Mouse (Mus musculus): ENCODE measurements at regions not wholly inside any gene's neighbourhood (a gene's known extent, or its start where the extent isn't known, plus 50 kb on each side); places are given as distances from the start of the nearest gene placed in this dataset.

DNA sequence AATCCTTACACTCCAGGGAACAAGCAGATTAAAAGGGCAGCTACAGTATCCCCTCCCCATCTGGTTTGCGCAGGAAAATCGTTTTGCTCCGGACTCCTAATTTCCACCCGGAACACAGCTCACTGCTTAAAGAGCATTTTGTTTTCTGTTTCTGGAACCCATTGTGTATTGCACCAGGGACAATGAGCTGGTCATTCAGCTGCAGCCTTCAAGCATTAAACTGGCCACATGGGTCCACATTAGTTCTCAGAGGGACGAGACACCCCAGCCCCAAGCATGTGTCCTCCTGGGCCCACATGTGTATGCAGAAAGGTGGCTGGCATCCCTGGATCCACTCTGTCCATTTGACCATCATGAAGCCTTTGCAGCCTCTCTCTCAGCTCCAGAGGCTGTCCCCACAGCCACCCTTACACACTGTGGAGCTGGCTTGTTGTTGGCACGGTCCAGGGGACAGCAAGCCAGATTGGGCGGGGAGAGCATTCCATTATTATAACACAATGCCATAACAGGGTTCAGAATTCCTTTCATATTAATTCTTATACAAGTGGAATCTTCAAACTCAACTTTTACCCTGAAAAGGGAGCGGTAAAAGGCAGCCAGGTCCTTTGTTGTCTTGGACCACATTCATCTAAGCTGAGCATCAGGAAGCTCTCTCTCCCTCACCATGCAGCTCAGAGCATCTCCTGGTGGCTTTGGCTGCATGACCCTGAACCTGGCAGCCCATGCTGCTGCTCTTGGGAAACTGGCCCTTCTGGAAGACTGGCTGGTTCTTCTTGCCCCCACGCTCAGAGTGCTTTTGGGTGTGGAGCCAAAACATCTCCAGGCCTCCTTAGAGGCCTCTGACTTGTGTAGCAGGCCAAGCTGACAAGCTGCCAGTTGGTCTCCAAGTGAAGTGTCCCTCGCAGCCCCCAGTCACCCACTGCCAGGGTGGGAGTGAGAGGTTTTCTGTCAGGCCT is 373.4 kb downstream of the Foxo1 start:
- no peak for DNase-seq (ENCODE audit: low spot score)

DNA sequence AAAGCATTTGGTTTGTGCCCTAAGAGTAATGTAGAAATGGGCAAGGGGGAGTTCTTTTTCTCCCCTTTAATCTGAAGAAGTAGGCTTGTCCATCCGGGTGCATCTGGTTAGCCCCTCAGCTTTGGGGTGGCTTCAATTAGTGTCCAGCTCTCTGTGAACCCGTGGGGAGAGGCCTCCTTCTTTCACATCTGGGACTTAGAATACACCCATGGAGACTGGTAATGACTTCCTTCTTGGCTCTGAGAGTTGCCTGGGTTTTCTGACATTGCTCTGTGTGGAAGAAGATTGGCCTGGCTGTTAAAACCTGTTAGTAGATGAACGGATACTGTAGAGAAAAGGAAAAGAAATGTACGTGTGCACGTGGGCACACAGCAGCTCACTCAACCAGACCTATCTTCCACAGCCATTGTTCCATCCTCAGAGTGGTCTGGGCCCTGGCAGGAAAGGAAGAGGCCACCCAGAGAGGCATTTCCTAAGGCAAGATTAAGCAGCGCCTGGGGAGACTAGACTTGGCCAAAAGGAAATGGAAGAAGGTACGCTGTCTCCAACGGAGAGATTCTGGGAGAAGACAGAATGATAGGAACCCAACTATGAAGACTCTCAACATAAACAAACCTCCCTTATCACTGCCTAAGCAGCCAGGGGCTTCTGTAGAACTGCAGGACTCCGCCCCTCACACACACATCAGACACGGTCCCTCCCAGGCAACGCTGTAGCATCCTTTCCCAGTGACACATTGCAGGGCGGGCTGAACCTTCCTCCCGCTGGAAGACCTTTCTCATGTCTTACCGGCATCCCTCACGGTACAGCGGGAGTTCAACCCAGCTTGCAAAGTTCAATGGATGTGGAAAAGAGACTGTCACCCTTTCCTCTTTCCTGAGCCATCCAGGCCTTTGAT is 372.4 kb downstream of the Foxo1 start:
- DNase-seq (ENCODE audit: low spot score): peak; percentile 26

DNA sequence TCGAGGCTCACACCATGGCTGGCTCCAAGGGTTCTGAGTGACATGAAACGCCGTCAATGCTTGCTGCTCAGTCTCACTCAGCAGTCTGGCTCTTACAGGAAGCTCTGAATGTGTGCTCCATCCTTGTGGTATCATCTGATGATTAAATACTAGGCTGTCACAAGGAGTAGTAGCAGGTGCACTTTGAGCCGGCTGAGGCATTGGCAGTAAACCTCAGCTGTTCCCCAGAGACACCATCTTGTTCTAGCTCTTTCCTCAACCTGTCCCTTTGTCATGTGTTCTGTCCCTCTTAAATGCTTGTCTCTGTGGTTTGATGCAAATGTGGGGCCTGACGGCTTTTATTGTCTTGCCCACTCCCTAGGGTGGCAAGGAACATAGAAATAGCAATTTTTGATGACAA is 370.7 kb downstream of the Foxo1 start:
- no peak for DNase-seq (ENCODE audit: low spot score)

DNA sequence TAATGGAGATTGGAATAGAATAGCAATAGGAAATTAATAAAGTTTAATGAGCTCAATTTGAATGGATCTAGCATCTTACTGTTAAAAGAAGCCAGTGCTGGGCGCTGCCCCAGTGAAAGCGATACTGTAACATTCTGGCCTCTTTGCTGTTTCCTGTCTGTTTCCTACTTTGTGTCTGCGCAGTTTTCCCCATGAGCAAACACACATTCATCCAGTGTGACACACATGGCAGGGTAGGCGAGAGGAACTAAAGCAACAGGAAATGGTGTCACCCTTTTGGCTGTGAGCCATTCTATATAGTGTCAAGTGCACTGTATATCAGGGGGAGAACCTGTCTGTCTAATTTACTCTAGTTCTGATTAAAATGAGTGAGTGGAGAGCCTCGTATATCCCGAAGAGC is 366.2 kb downstream of the Foxo1 start:
- DNase-seq (ENCODE audit: low spot score): peak; percentile 18

DNA sequence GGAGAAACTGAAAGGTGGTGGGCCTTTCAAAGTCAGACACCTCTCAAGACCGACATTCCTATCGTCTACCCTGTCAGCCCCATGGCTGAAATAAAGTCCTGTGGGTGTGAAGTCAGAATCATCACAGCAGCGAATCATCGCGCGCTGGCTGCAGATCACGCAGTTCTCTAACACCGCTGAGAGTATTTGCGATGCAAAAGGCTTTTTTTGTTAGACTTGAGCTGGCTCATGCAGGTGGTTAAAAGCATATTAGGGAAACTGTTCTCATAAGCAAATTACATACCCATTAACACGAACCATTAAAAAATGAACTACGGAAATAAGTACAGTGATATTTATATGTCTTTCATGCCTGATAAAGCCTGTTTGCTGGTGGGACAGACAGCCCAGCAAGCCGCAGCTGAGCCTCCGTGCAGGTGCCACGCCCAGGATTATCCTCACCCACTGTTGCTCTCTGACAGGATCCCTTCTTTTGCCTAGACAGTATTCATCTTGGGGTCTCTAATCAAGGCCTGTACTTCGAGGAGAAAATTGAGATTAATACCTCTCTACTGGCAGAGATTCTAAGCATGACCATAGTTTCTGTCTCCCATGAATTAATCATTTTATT is 365.5 kb downstream of the Foxo1 start:
- DNase-seq (ENCODE audit: low spot score): no peak

DNA sequence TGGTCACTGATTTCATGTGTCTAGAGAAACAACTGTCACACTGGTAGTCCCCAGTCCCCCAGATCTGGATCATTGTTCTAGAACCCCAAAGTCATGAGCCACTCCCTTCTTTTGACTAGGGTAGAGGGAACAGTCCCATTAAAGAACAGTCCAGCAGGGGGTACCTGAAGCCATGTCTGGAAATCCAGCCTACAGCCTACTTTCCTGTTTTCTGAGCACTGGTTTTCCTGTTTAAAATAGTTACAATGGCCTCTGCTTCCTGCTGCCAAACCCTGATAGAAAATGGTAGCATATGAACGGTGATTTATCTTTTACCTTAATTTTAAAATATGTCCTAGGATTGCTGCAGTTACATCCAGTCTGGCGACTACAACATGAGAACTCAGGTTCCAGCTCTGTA is 364.5 kb downstream of the Foxo1 start:
- DNase-seq (ENCODE audit: low spot score): no peak

DNA sequence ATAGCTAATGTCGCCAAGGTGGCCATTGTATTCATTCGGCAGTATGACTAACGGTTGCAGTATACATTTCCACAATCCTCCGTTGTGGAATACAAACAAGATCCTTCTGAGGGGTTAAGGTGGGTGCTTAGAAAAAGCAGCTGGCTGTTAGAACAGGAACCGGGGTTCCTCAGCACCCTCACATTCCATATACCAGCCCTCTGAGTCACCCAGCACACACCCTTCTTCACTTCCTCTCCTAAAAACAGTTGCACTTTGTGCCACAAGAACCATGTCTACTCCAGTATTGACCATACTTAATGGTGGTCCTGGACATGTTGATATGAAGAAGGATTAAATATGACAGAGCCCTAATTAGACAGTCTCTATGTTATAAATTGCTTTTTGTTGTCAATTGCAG is 362.1 kb downstream of the Foxo1 start:
- no peak for DNase-seq (ENCODE audit: low spot score)

DNA sequence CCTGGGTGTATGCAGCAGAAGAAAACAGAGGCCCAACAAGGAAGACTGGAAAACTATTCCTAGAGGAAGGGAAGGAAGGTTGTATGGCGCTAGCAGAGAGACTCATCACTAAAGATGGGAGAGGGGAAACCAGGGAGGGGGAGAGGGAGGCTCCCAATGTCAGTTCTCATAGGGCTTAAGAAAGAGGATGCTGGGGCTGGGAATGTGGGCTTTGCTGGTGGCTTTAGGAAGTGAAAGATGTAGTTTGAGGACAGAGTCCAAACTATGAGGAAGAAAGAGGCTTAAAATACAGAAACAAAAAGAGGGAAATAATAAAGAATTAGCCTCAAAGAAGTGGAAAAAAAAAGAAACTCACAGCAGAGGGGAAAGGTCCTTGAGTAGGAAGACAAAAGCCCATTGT is 357.0 kb downstream of the Foxo1 start:
- DNase-seq (ENCODE audit: low spot score): no peak

DNA sequence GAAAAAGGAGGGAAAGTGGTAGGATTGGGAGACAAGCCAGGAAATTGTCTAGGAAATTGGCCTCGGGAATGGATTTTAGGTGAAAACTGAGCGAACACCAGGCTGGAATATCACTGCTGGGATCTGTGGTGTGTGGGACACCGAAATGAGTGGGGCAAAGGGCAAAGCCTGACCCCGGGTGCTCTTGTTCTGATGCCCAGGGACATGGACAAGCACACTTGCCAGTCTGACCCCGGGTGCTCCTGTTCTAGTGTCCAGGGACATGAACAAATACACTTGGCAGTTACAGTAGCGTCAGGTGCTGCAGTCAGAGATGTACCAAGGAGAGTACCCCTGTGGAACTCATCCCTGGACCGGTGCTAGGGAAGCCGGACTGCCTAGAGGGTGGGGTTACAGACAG is 354.4 kb downstream of the Foxo1 start:
- DNase-seq (ENCODE audit: low spot score): no peak

DNA sequence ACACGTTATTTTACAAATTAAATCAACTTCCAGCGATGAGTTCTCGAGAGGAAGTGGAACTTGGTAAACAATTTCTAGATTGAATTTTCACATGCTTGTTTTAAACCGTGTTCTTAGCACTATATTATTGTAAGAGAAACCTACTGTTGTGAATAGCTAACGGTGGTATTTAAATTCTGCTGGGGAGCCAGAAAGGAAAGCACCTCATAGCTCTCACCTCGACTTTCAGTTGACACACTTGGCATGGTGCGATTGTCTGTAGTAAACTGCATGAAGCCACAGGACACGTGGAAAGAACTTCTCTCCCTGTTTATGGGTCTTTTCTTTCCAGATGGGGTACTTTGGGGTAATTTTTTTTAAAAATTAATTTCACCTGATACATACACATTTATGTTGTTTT is 353.8 kb downstream of the Foxo1 start:
- no peak for DNase-seq (ENCODE audit: low spot score)

DNA sequence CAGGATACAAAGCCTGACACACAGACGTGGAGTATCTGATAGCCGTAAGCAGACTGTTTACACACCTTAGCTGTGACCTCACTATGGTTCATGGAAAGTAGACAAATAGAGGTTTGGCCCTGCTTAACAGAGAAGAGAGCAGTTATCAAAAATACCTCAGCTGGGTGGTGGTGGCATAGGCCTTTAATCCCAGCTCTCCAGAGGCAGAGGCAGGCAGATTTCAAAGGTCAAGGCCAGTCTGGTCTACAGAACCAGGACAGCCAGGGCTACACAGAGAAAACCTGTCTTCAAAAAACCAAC is 350.7 kb downstream of the Foxo1 start:
- no peak for DNase-seq (ENCODE audit: low spot score)

DNA sequence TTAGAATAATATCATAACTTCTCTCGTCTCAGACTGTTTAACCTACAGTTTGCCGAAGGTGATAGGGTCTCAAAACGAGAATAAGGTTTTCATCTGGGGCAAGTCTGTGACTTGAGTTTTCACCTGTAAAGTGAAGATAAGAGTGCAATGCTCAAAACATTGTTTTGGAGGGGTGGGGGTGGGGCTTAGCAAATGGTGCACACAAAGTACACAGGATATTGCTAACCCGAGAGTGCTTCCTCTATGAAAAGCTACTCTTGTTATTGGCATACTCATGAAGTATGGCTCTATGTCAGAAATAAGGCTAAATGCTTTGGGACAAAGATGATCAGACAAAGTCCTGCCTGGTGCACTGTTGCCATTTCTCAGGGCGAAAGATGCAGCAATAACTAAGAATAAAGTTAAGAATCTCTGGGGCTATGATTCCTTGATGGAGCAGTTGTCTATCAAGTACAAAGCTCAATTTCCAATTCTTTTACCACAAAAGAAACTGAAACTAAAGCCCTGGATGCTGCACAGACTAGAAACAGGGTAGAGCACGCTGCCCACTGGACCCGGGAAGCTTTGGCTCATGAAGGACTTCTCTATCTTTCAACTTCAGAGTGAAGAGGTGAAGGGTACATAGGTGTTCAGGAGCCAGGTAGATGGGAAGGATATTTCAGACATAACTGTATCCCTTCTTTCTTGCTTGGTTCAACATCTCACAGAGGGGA is 350.2 kb downstream of the Foxo1 start:
- DNase-seq (ENCODE audit: low spot score): no peak

DNA sequence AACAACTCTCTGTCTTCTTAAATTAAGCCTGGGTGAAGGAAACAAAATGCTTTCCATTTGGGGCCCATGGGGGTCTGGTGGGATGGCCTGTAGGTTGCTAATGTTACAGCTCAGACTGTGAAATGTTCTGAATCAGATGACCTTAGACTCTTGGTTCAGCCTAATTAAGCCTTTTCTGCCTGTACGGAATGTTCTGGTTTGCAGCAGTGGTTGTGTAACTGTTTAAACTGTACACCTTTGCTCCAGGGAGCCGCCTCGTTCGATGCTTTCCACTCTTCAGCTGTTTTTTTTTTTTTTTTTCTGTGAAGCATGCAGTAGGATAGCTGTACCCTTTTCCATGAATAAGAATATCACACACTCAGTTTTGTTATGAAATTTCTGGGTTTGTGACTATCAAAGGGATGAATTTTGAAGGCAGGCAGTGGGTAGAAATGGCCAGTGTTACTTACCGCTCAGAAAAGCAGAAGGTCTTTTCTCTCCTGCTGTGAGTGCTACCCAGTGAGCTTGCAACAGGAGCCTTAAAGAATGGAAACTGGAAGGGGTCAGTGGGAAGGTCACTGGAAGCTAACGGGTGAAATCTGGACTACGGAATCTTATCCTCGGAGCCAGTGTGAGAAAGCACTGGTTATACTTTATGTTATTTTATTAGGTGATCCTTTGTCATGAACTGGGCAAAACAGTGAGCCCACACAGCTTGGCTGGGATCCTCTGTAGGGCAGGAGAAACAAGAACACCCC is 349.4 kb downstream of the Foxo1 start:
- DNase-seq (ENCODE audit: low spot score): peak; percentile 36

DNA sequence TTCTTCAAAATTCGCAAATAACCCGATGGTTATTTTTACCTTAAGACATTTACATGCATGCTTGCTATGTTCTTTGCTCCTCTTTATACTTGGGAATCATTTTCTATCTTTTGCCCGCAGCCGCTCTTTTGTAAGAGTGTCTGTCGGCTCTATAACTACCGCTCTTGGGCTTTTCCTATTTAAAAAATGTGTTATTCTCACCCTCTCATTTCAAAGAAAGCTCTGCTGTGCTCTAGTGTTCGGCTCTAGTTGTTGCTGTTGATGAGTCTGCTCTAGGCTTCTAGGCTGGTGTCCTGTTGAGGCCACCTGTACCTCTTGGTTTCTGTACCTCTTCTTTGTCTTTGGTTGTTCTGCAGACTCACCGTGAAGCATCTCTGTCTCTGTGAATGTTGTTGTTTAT is 343.7 kb downstream of the Foxo1 start:
- no peak for DNase-seq (ENCODE audit: low spot score)

DNA sequence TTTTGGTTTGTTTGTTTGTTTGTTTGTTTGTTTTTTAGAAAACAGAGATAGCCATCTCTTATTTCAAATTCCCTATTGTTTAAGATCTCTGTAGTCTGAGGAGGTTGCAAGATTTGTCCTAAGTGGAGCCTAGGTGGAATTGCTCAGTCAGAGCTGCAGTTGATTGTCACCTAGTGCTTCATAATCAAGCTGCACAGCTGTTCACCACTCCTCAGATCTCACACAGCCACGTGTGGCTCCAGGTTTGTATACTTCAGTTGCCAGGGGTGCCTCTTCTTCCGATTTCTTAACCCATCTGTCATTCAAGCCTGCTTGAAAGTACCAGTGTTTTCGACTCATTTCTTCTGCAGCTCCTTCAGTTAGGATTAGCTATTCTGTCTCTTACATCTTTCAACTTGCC is 342.3 kb downstream of the Foxo1 start:
- DNase-seq (ENCODE audit: low spot score): no peak

DNA sequence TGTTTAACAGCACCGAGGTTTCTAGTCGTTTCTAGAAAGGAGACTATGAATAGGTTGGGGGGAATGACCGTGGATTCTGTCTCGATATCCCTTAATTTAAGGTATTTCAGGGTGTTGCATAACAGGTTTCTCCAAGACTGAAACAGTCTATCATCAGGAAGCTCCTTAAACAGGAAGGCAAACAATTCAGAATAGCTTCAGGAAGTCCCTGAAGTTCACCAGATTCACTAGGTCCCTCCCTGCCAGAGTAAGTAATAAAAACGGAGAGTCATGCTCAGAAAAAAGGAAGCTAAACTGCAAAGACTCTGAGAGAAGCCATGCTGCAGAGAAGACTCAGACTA is 339.9 kb downstream of the Foxo1 start:
- no peak for DNase-seq (ENCODE audit: low spot score)

DNA sequence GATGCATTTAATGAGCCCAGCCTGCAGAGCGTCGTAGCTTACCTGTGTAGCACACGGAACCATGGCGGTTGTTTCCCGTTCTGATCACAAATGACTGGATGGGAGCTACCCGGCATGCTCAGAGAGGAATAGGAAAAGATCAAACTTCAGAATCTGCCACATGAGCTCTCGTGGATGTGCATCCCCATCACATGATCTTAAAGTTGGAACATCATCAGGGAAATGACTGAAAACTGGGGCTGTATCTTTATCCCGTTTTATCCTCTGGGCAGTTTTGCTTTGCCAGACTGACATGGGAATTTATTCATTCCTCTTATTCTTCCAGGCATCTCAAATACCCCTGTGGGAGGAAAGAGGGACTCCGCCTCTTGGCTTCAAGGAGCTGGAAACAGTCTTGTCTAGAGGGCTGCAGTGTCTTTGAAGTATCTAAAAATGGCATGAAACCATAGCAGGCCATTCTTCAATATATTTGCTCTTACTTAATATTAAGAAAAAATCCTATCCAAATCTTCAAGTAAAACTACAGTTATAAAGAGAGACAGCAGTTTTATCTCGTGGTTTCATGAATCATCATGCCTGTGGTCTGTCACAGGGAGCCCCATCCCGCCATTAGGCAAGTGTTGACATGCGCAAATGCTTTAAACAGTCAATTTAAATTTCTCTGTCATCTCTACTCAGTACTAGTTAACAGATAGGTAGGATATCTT is 339.4 kb downstream of the Foxo1 start:
- DNase-seq (ENCODE audit: low spot score): no peak

DNA sequence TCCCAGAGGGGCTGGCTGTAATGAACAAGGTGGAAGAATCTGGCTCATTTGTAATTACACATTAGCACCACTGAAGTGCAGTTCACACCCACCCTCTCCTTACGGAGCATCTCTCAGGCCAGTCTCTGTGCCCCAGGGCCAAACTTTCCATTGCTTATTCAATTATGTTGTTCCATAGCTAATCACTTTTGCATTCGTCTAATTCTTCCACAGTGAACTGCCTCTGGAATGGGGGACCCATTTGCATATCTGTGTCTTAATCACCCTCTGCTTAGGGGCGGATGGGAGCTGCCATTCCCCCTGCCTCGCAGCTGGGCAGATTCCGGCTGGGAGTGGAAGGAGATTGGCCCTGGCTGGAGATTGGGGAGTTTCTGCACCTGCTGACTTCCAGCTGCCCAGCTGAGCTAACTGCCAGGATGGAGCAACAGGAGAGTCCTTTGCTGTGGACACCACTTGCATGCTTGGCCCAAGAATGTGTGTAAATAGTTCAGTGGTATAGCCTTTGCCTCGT is 337.2 kb downstream of the Foxo1 start:
- DNase-seq (ENCODE audit: low spot score): no peak

DNA sequence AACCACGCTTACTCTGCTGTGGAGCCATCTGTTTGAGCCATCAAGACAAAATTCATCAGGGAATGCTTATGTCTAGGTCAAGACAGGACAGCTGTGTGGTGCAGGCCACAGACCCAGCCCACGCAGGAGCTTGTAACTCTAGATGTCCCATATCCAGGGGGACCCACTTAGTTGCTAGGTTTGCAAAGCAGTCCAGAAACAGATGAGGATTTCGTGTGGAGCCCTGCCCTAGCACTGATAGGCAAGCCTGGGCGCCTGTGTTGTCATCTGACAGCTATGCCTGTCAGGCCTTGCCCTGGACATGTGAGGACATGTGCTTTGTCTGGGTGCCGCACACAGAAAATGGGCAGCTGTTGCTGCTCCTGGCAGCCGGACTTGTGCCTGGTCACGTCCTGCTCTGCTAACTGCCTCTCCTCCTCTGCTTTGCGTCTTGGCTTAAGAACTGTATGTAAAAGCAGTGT is 335.1 kb downstream of the Foxo1 start:
- peak; percentile 22 for DNase-seq (ENCODE audit: low spot score)

DNA sequence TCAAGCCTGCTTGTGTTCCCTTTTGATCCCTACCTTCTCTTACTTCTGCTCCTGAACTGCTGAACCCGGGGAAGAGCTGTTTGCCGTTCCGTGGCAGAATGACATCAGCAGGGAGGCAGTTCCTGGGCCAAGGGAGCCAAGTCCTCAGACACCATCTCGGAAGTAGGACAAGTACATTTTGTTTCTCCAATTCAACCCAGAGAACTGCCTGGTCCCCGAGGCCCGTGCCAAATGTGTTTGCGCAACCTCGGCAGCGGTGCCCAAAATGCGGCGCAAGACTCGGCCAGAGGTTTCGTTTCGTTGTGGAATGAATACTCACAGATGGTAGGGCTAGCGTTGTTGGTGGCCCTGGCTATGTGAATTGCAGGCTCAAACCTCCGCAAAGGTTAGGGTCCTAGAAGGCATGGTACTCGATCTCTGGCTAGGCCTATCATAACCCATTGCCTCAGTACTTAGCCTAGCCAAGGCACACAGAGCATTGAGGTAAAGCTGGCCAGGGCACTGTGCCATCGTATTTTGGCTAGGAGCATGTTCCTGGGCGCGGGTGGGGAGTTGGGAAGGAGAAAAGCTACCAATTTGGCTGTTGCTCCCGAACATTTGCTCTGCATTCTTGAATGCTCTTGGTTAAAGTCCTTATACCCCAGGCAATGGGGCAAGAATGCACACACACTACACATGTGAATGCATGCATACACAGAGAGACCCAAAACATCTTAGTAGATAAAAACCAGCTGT is 333.0 kb downstream of the Foxo1 start:
- DNase-seq (ENCODE audit: low spot score): no peak
